Mouse (Mus musculus) right cerebral cortex, adult 18-20 months (tissue): ENCODE results near the gene Cdkl1.

ENCODE experiments used
- DNase-seq: peaks from one replicate; pipeline ENCODE4 v3.0.0; 2022; ENCODE audit warnings: mixed read lengths

Gene Cdkl1

GRCm38 (mm10) chr12:69790530-69791505, at the start of gene Cdkl1:
Gene Cdkl1 (minus strand): TSS chr12:69791267.
- DNase-seq: peak; percentile 76

- DNase-seq: no peak
Observed at GRCm38 (mm10) chr12:69838376-69838775, 47.3 kb upstream of the Cdkl1 start.

- peak; percentile 78 for DNase-seq
Observed at GRCm38 (mm10) chr12:69833982-69834604, 43.0 kb upstream of the Cdkl1 start.

GRCm38 (mm10) chr12:69831239-69831910, 40.3 kb upstream of the Cdkl1 start:
- DNase-seq: no peak

- no peak for DNase-seq
Observed at GRCm38 (mm10) chr12:69828214-69828613, 37.1 kb upstream of the Cdkl1 start.

- no peak for DNase-seq
Observed at GRCm38 (mm10) chr12:69824881-69825597, 34.0 kb upstream of the Cdkl1 start.

- DNase-seq: no peak
Observed at GRCm38 (mm10) chr12:69814272-69814671, 23.2 kb upstream of the Cdkl1 start.

- no peak for DNase-seq
Observed at GRCm38 (mm10) chr12:69813596-69813995, 22.5 kb upstream of the Cdkl1 start.

GRCm38 (mm10) chr12:69812986-69813385, 21.9 kb upstream of the Cdkl1 start:
- no peak for DNase-seq

GRCm38 (mm10) chr12:69811976-69812375, 20.9 kb upstream of the Cdkl1 start:
- DNase-seq: no peak

- no peak for DNase-seq
Observed at GRCm38 (mm10) chr12:69809439-69809838, 18.4 kb upstream of the Cdkl1 start.

GRCm38 (mm10) chr12:69807399-69807985, 16.4 kb upstream of the Cdkl1 start:
- no peak for DNase-seq

GRCm38 (mm10) chr12:69805148-69805547, 14.1 kb upstream of the Cdkl1 start:
- DNase-seq: no peak

- no peak for DNase-seq
Observed at GRCm38 (mm10) chr12:69804393-69805070, 13.5 kb upstream of the Cdkl1 start.

GRCm38 (mm10) chr12:69803196-69803595, 12.1 kb upstream of the Cdkl1 start:
- no peak for DNase-seq

- DNase-seq: no peak
Observed at GRCm38 (mm10) chr12:69800586-69800985, 9.5 kb upstream of the Cdkl1 start.

- no peak for DNase-seq
Observed at GRCm38 (mm10) chr12:69796311-69796710, 5.2 kb upstream of the Cdkl1 start.

GRCm38 (mm10) chr12:69789766-69790529, 1.1 kb downstream of the Cdkl1 start:
- peak; percentile 46 for DNase-seq

GRCm38 (mm10) chr12:69788380-69788779, 2.7 kb downstream of the Cdkl1 start:
- DNase-seq: no peak

GRCm38 (mm10) chr12:69785471-69785870, 5.6 kb downstream of the Cdkl1 start:
- no peak for DNase-seq
